Mouse (Mus musculus) limb, embryonic 13.5 days (tissue): ENCODE results near the gene Ttll11. TPM values are rescaled to one million over a fixed set of nuclear protein-coding genes. Genes with fewer than 3 reads are reported as not detected.

Experiments used
- ATAC-seq: fragments of 200-750 bp; cut with Nextera tagmentation; 2 replicates; pipeline ENCODE4 v1.8.0; 2017; ENCODE audit warnings: low read depth, moderate number of reproducible peaks, moderate TSS enrichment; ENCODE audit not compliant: low FRiP score
- H3K27ac ChIP-seq: fragments of 300-500 bp; sonication (generic); 2 replicates; pipeline ENCODE4 v1.5.1; 2015; ENCODE audit warnings: inconsistent platforms, mild to moderate bottlenecking, moderate library complexity
- H3K27me3 ChIP-seq: fragments of 300-500 bp; sonication (generic); 2 replicates; pipeline ENCODE4 v1.6.1; 2015; ENCODE audit warnings: mild to moderate bottlenecking, inconsistent platforms
- H3K36me3 ChIP-seq: fragments of 300-500 bp; sonication (generic); 2 replicates; pipeline ENCODE4 v1.6.1; 2015; ENCODE audit warnings: inconsistent platforms, mild to moderate bottlenecking, moderate library complexity
- H3K4me1 ChIP-seq: fragments of 300-500 bp; sonication (generic); 2 replicates; pipeline ENCODE4 v1.6.1; 2015; ENCODE audit warnings: inconsistent platforms
- H3K4me2 ChIP-seq: fragments of 300-500 bp; sonication (generic); replicated peaks from 2 replicates; pipeline ENCODE4 v1.6.1; 2015; ENCODE audit warnings: inconsistent platforms, mild to moderate bottlenecking, moderate library complexity
- H3K4me3 ChIP-seq: fragments of 300-500 bp; sonication (generic); 2 replicates; pipeline ENCODE4 v1.5.1; 2015; ENCODE audit warnings: moderate library complexity, mild to moderate bottlenecking, inconsistent platforms
- H3K9ac ChIP-seq: fragments of 300-500 bp; sonication (generic); 2 replicates; pipeline ENCODE4 v1.6.1; 2015; ENCODE audit warnings: mild to moderate bottlenecking, inconsistent platforms
- H3K9me3 ChIP-seq: fragments of 300-500 bp; sonication (generic); 2 replicates; pipeline ENCODE4 v1.6.1; 2016; ENCODE audit warnings: inconsistent platforms
- WGBS: fragments of 180-500 bp; shearing (Covaris S2); methylation state at CpG from one replicate; pipeline ENCODE4 v1.1.7; 2015; 5-methylcytosine and 5-hydroxymethylcytosine counted together
- polyA plus RNA-seq: library from polyadenylated mRNA; unstranded; fragments of >200 nt; fragmentation: Nextera tagmentation; extraction: Ambion mirVana; gene quantifications from 2 replicates; pipeline ENCODE4 v1.2.1, GENCODE M21; 2015

Ttll11 gene
- polyA plus RNA-seq, 1 experiment from 2014 or later: 0.85 TPM

GRCm38 (mm10) chr2:35961593-35962127 is 18.1 kb downstream of the Ttll11 start:
- ATAC-seq: no peak
- Histone ChIP-seq H3K4me1 (peaks cover 10% of the 10 kb centered on the region), H3K27me3 (no peaks in the 10 kb centered on the region; the same call in 1 of the 2 replicates), H3K9ac (no peak overlapping the region), H3K27ac (no peak overlapping the region), H3K4me2 (no peak overlapping the region), H3K9me3 (no peaks in the 10 kb centered on the region), H3K36me3 (no peaks in the 10 kb centered on the region), H3K4me3 (no peak overlapping the region)
- WGBS: 75% methylated on average over 3 of the region's 3 CpGs

GRCm38 (mm10) chr2:35957471-35958140 is 22.1 kb downstream of the Ttll11 start:
- Histone ChIP-seq H3K4me1 (peaks cover 5% of the 10 kb centered on the region), H3K9ac (no peak overlapping the region), H3K4me2 (no peak overlapping the region), H3K36me3 (no peaks in the 10 kb centered on the region), H3K4me3 (no peak overlapping the region), H3K27ac (no peak overlapping the region), H3K9me3 (no peaks in the 10 kb centered on the region), H3K27me3 (0 out of 2 replicates have a peak, but pooled peaks cover 3% of the 10 kb centered on the region)
- WGBS: 50% methylated on average over 7 of the region's 7 CpGs
- ATAC-seq: no peak

DNA sequence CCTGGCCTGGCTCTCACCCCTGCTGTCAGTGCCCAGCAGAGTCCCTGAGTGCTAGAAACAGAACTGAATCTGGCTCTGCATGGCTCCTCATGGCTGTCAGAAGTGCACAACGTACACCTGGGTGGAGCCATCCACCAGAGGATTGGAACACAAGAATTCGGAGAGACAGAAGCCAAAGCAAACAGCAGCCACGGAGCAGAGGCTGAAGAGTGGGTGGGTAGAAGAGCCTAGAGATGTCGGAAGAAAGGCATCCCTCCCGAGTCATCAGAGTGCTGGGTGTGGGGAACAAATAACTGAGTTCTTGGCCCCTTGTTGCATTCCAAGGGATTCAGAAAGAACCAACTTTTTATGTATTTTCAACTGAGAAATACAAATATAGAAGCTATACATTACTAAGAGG is 24.5 kb downstream of the Ttll11 start:
- WGBS: 53% methylated on average over 5 of the region's 5 CpGs
- ATAC-seq: no peak

GRCm38 (mm10) chr2:35952187-35952958 is 27.3 kb downstream of the Ttll11 start:
- H3K27me3 ChIP-seq: 0 out of 2 replicates have a peak, but pooled peaks cover 3% of the 10 kb centered on the region
- 42% methylated on average over 16 of the region's 16 CpGs for WGBS
- ATAC-seq: no peak
- H3K9me3 ChIP-seq: peaks cover 3% of the 10 kb centered on the region; the same call in 1 of the 2 replicates
- H3K9ac ChIP-seq: no peak overlapping the region
- no peak overlapping the region for H3K4me2 ChIP-seq
- no peak overlapping the region for H3K27ac ChIP-seq
- no peaks in the 10 kb centered on the region for H3K36me3 ChIP-seq
- H3K4me3 ChIP-seq: no peak overlapping the region
- H3K4me1 ChIP-seq: peaks cover 12% of the 10 kb centered on the region

More for the DNA sequence above, 24.5 kb downstream of the Ttll11 start:
- Histone ChIP-seq H3K4me1 (peaks cover 12% of the 10 kb centered on the region), H3K27me3 (0 out of 2 replicates have a peak, but pooled peaks cover 3% of the 10 kb centered on the region), H3K36me3 (no peaks in the 10 kb centered on the region), H3K9me3 (no peaks in the 10 kb centered on the region), H3K4me3 (no peak overlapping the region), H3K27ac (no peak overlapping the region), H3K9ac (no peak overlapping the region), H3K4me2 (no peak overlapping the region)

DNA sequence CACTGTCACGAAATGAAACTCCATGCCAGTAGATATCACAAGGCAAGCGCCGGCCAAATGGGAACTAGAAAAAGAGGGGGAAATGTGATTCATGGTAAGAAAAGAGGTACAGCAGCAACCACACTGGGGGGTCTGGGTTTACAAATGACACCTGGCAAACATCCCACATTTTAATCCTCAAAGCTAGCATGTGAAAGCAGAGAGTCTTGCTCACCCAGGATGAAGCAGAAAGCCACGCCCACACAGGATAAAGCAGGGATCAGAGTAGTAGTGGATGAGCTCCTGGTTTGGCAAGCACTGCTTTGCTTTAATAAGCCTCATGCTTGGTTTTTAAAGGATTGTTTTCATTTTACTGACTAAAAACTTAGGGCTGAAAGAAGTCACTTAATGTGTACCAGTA is 34.8 kb downstream of the Ttll11 start:
- H3K4me1 ChIP-seq: peaks cover 3% of the 10 kb centered on the region; the same call in 1 of the 2 replicates
- ATAC-seq: no peak

DNA sequence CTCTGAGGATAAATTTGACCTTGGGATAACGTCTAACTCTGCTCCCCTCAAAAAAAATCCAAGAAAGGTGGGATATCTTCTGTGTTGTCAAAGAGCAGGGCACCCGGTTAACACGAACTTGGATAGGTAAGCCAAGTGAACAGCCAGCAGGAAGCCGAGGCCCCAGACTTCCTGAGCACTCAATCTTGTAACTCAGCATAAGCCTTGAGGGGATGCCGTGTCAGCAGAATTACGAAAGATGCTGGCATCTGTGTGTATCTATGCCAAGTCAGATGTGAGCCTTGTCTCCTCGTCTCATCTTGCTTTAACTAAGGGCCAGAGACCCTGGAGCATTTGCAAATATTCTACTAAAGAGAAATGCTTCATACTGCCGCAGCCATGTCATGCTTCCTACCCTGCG is 36.8 kb downstream of the Ttll11 start:
- H3K27me3 ChIP-seq: no peaks in the 10 kb centered on the region
- no peak overlapping the region for H3K4me3 ChIP-seq
- no peaks in the 10 kb centered on the region for H3K9me3 ChIP-seq
- H3K27ac ChIP-seq: no peak overlapping the region
- WGBS: 72% methylated on average over 9 of the region's 9 CpGs
- no peak for ATAC-seq
- no peaks in the 10 kb centered on the region for H3K36me3 ChIP-seq
- no peak overlapping the region for H3K4me2 ChIP-seq
- H3K4me1 ChIP-seq: peaks cover 3% of the 10 kb centered on the region; the same call in 1 of the 2 replicates
- no peak overlapping the region for H3K9ac ChIP-seq

More for the DNA sequence above, 34.8 kb downstream of the Ttll11 start:
- H3K36me3 ChIP-seq: no peaks in the 10 kb centered on the region
- H3K27ac ChIP-seq: no peak overlapping the region
- H3K4me3 ChIP-seq: no peak overlapping the region
- H3K27me3 ChIP-seq: no peaks in the 10 kb centered on the region
- H3K9me3 ChIP-seq: peaks cover 3% of the 10 kb centered on the region; the same call in 1 of the 2 replicates
- H3K4me2 ChIP-seq: no peak overlapping the region
- H3K9ac ChIP-seq: no peak overlapping the region
- 83% methylated on average over 4 of the region's 4 CpGs for WGBS

DNA sequence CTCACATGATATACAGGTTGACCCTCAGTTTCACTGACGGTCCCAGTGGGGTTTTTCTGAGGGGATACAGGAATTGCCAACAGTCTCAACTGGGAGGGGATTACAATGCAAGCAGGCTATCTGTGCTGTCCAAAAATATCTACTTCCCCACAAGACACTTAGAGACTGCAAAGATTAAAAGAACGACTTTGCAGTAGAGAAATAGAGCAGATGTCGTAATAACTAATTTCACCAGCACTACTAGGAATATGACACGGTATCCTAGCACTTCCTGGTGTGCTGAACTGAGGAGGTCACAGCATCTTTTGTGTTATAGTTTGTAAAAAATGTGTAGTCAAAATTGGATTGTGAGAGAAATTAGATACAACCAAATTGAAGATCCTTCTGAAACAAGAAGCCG is 44.7 kb downstream of the Ttll11 start:
- no peak for ATAC-seq
- WGBS: 78% methylated on average over 5 of the region's 5 CpGs
- Histone ChIP-seq H3K36me3 (no peaks in the 10 kb centered on the region), H3K27me3 (no peaks in the 10 kb centered on the region), H3K4me3 (no peak overlapping the region), H3K4me2 (no peak overlapping the region), H3K9ac (no peak overlapping the region), H3K27ac (no peak overlapping the region), H3K9me3 (no peaks in the 10 kb centered on the region), H3K4me1 (no peaks in the 10 kb centered on the region)

- no peak overlapping the region for H3K4me2 ChIP-seq
- WGBS: 87% methylated on average over 13 of the region's 13 CpGs
- H3K27ac ChIP-seq: no peak overlapping the region
- no peak for ATAC-seq
- H3K36me3 ChIP-seq: no peaks in the 10 kb centered on the region
- no peaks in the 10 kb centered on the region for H3K27me3 ChIP-seq
- no peaks in the 10 kb centered on the region for H3K9me3 ChIP-seq
- no peaks in the 10 kb centered on the region for H3K4me1 ChIP-seq
- no peak overlapping the region for H3K4me3 ChIP-seq
- H3K9ac ChIP-seq: no peak overlapping the region
These were observed 46.6 kb downstream of the Ttll11 start for GRCm38 (mm10) chr2:35933116-35933515.

DNA sequence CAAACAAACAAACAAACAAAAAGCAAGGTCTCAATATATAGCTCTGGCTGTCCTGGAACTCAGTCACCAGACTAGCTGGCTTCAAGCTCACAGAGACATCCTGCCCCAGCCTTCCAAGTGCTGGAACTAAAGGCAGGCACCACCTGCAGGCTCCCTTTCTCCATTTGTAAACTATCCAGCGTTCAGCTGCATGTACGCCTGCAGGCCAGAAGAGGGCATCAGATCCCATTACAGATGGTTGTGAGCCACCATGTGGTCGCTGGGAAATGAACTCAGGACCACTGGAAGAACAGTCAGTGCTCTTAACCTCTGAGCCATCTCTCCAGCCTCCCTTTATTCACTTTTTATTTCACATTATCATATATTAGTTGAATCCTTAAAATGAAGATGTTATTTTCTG is 48.1 kb downstream of the Ttll11 start:
- Histone ChIP-seq H3K4me1 (no peaks in the 10 kb centered on the region), H3K27me3 (no peaks in the 10 kb centered on the region), H3K4me2 (no peak overlapping the region), H3K36me3 (no peaks in the 10 kb centered on the region), H3K27ac (no peak overlapping the region), H3K4me3 (no peak overlapping the region), H3K9ac (no peak overlapping the region), H3K9me3 (no peaks in the 10 kb centered on the region)
- ATAC-seq: no peak
- WGBS: 67% methylated on average over 3 of the region's 3 CpGs

- Histone ChIP-seq H3K4me2 (no peak overlapping the region), H3K4me1 (no peaks in the 10 kb centered on the region), H3K27ac (no peak overlapping the region), H3K27me3 (no peaks in the 10 kb centered on the region), H3K9ac (no peak overlapping the region), H3K9me3 (no peaks in the 10 kb centered on the region), H3K4me3 (no peak overlapping the region), H3K36me3 (no peaks in the 10 kb centered on the region)
- ATAC-seq: no peak
- WGBS: 34% methylated on average over 11 of the region's 11 CpGs
These were observed 49.1 kb downstream of the Ttll11 start for GRCm38 (mm10) chr2:35930498-35931149.

GRCm38 (mm10) chr2:35928133-35928532 is 51.6 kb downstream of the Ttll11 start:
- Histone ChIP-seq H3K36me3 (no peaks in the 10 kb centered on the region), H3K27me3 (no peaks in the 10 kb centered on the region), H3K27ac (no peak overlapping the region), H3K4me1 (no peaks in the 10 kb centered on the region), H3K9ac (no peak overlapping the region), H3K4me3 (no peak overlapping the region), H3K9me3 (no peaks in the 10 kb centered on the region), H3K4me2 (no peak overlapping the region)
- peak; percentile 77 for ATAC-seq
- 65% methylated on average over 6 of the region's 6 CpGs for WGBS

DNA sequence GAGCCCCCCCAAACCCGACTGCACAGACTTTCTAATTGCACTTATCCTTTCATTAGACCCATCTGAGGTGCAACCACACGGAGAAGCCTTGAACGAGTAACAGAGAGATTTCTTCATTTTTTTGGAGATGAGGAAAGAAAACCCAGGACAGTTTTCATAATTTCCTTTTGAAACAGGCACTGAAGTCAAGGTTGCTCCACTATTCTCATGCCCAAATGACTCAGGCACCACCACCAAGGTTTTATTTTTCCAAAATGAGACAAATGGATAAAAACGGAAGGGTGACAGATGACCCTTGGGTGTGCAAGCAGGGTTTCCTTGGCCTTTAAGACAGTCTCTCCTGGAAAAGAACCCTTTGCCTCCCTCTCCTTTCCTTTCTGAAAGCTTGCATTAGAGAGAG is 54.8 kb downstream of the Ttll11 start:
- ATAC-seq: no peak
- H3K4me1 ChIP-seq: no peaks in the 10 kb centered on the region
- WGBS: 72% methylated on average over 4 of the region's 4 CpGs
- H3K27ac ChIP-seq: no peak overlapping the region
- no peak overlapping the region for H3K4me3 ChIP-seq
- H3K9ac ChIP-seq: no peak overlapping the region
- H3K27me3 ChIP-seq: no peaks in the 10 kb centered on the region
- no peak overlapping the region for H3K4me2 ChIP-seq
- no peaks in the 10 kb centered on the region for H3K36me3 ChIP-seq
- no peaks in the 10 kb centered on the region for H3K9me3 ChIP-seq
